Mouse (Mus musculus) MEL (cell line): ENCODE measurements at regions not wholly inside any gene's neighbourhood (a gene's known extent, or its start where the extent isn't known, plus 50 kb on each side); places are given as distances from the start of the nearest gene placed in this dataset.

Experiments
- DNase-seq: peaks from one replicate; pipeline ENCODE4 v3.0.0; 2011; ENCODE audit warnings: low read depth, low spot score
- H3K27ac ChIP-seq: 2 replicates; pipeline ENCODE4 v1.5.1; 2012; ENCODE audit warnings: low read depth, mild to moderate bottlenecking, control low read depth, low read length, moderate library complexity; ENCODE audit not compliant: control insufficient read depth
- H3K27me3 ChIP-seq, 2 experiments: fragments of 150-350 bp in 1 of 2; sonication (generic) in 1 of 2; 2 replicates each; pipeline ENCODE4 v1.6.1; 2012; ENCODE audit warnings: low read length in 2 of 2, mild to moderate bottlenecking in 2 of 2, improper control_type of control experiment in 1 of 2, moderate library complexity in 1 of 2; ENCODE audit not compliant: insufficient read depth in 2 of 2, control insufficient read depth in 1 of 2
- H3K36me3 ChIP-seq, 2 experiments: 2 replicates each; pipeline ENCODE4 v1.6.1; 2012 to 2014; ENCODE audit warnings: low read length in 2 of 2, improper control_type of control experiment in 1 of 2, inconsistent platforms in 1 of 2, mild to moderate bottlenecking in 1 of 2; ENCODE audit not compliant: insufficient read depth in 2 of 2, control insufficient read depth in 1 of 2
- H3K4me1 ChIP-seq, 2 experiments: fragments of 150-350 bp in 1 of 2; sonication (generic) in 1 of 2; 2 replicates each; pipeline ENCODE4 v1.6.1; 2012; ENCODE audit warnings: low read length in 2 of 2, improper control_type of control experiment in 1 of 2, mild to moderate bottlenecking in 1 of 2; ENCODE audit not compliant: insufficient read depth in 2 of 2, control insufficient read depth in 1 of 2
- H3K4me3 ChIP-seq, 2 experiments: fragments of 150-350 bp in 1 of 2; sonication (generic) in 1 of 2; 2 replicates each; pipeline ENCODE4 v1.5.1; 2012; ENCODE audit warnings: low read depth in 2 of 2, low read length in 2 of 2, mild to moderate bottlenecking in 2 of 2, moderate library complexity in 2 of 2, control low read depth in 1 of 2, improper control_type of control experiment in 1 of 2; ENCODE audit not compliant: control insufficient read depth in 1 of 2, insufficient read depth in 1 of 2
- H3K79me2 ChIP-seq: 2 replicates; pipeline ENCODE4 v1.6.1; 2012; ENCODE audit warnings: mild to moderate bottlenecking, low read length, moderate library complexity; ENCODE audit not compliant: control insufficient read depth, poor library complexity, insufficient read depth
- H3K9ac ChIP-seq: 2 replicates; pipeline ENCODE4 v1.6.1; 2012; ENCODE audit warnings: low read depth, mild to moderate bottlenecking, control low read depth, low read length, moderate library complexity; ENCODE audit not compliant: control insufficient read depth, poor library complexity, severe bottlenecking
- H3K9me3 ChIP-seq: fragments of 150-350 bp; sonication (generic); replicated peaks from 2 replicates; pipeline ENCODE4 v1.6.1; 2012; ENCODE audit warnings: mild to moderate bottlenecking, low read length, improper control_type of control experiment, moderate library complexity; ENCODE audit not compliant: insufficient read depth
- CHD1 ChIP-seq: IDR thresholded peaks from 2 replicates; pipeline ENCODE4 v1.6.1; 2012; ENCODE audit warnings: low read depth, mild to moderate bottlenecking, inconsistent platforms, low read length, improper control_type of control experiment
- CHD2 ChIP-seq: IDR thresholded peaks from 2 replicates; pipeline ENCODE4 v1.6.1; 2011; ENCODE audit warnings: low read length, improper control_type of control experiment
- CTCF ChIP-seq, 3 experiments: IDR thresholded peaks in 2 of 3; conservative IDR thresholded peaks in 1 of 3; 2 replicates each; pipeline ENCODE4 v1.5.1; 2011 to 2012; ENCODE audit warnings: low read length in 3 of 3, low read depth in 2 of 3, mild to moderate bottlenecking in 2 of 3, improper control_type of control experiment in 1 of 3, inconsistent platforms in 1 of 3, mixed read lengths in 1 of 3, moderate library complexity in 1 of 3; ENCODE audit not compliant: control insufficient read depth in 1 of 3, insufficient read depth in 1 of 3, poor library complexity in 1 of 3, severe bottlenecking in 1 of 3
- E2F4 ChIP-seq: IDR thresholded peaks from 2 replicates; pipeline ENCODE4 v1.6.1; 2011; ENCODE audit warnings: low read depth, low read length, improper control_type of control experiment, borderline replicate concordance
- ELF1 ChIP-seq: IDR thresholded peaks from 2 replicates; pipeline ENCODE4 v1.6.1; 2014; ENCODE audit warnings: low read depth, mild to moderate bottlenecking, inconsistent platforms, low read length, improper control_type of control experiment, moderate library complexity
- EP300 ChIP-seq, 2 experiments: IDR thresholded peaks; 2 replicates each; pipeline ENCODE4 v1.6.1; 2011; ENCODE audit warnings: improper control_type of control experiment in 2 of 2, low read length in 2 of 2, low read depth in 1 of 2, mild to moderate bottlenecking in 1 of 2
- ETS1 ChIP-seq: IDR thresholded peaks from 2 replicates; pipeline ENCODE4 v1.6.1; 2012; ENCODE audit warnings: low read depth, mild to moderate bottlenecking, inconsistent platforms, low read length, improper control_type of control experiment, moderate library complexity
- GATA1 ChIP-seq: IDR thresholded peaks from 2 replicates; pipeline ENCODE4 v1.6.1; 2011; ENCODE audit warnings: low read depth, low read length, improper control_type of control experiment
- JUND ChIP-seq: IDR thresholded peaks from 2 replicates; pipeline ENCODE4 v1.6.1; 2011; ENCODE audit warnings: low read depth, mild to moderate bottlenecking, improper control_type of control experiment, low read length
- KAT2A ChIP-seq: conservative IDR thresholded peaks from 2 replicates; pipeline ENCODE4 v1.6.1; 2012; ENCODE audit warnings: low read depth, low read length, improper control_type of control experiment, inconsistent platforms
- MAFK ChIP-seq: IDR thresholded peaks from 2 replicates; pipeline ENCODE4 v1.6.1; 2011; ENCODE audit warnings: low read depth, mild to moderate bottlenecking, low read length, improper control_type of control experiment, borderline replicate concordance
- MAX ChIP-seq: IDR thresholded peaks from 2 replicates; pipeline ENCODE4 v1.6.1; 2011; ENCODE audit warnings: low read length, improper control_type of control experiment
- MAZ ChIP-seq: IDR thresholded peaks from 2 replicates; pipeline ENCODE4 v1.6.1; 2012; ENCODE audit warnings: low read depth, mild to moderate bottlenecking, inconsistent platforms, low read length, improper control_type of control experiment
- MEF2A ChIP-seq: IDR thresholded peaks from 2 replicates; pipeline ENCODE4 v1.6.1; 2014; ENCODE audit warnings: low read depth, mild to moderate bottlenecking, inconsistent platforms, low read length, improper control_type of control experiment; ENCODE audit not compliant: poor library complexity, insufficient replicate concordance, severe bottlenecking; ENCODE audit errors: extremely low read depth
- MXI1 ChIP-seq: IDR thresholded peaks from 2 replicates; pipeline ENCODE4 v1.6.1; 2011; ENCODE audit warnings: mild to moderate bottlenecking, low read depth, low read length, improper control_type of control experiment
- MYC ChIP-seq: IDR thresholded peaks from 2 replicates; pipeline ENCODE4 v1.6.1; 2011; ENCODE audit warnings: low read depth, mild to moderate bottlenecking, low read length, improper control_type of control experiment, moderate library complexity
- NRF1 ChIP-seq: IDR thresholded peaks from 2 replicates; pipeline ENCODE4 v1.6.1; 2014; ENCODE audit warnings: low read depth, mild to moderate bottlenecking, inconsistent platforms, low read length, improper control_type of control experiment, moderate library complexity; ENCODE audit not compliant: poor library complexity, insufficient read depth, severe bottlenecking
- POLR2AphosphoS2 ChIP-seq: IDR thresholded peaks from 2 replicates; pipeline ENCODE4 v1.6.1; 2011; ENCODE audit warnings: low read length, improper control_type of control experiment
- POLR2AphosphoS5 ChIP-seq: IDR thresholded peaks from 2 replicates; pipeline ENCODE4 v1.6.1; 2012; ENCODE audit warnings: low read depth, borderline replicate concordance, mild to moderate bottlenecking, inconsistent platforms, low read length, moderate library complexity, mixed read lengths
- RCOR1 ChIP-seq: IDR thresholded peaks from 2 replicates; pipeline ENCODE4 v1.6.1; 2012; ENCODE audit warnings: low read depth, mild to moderate bottlenecking, inconsistent platforms, low read length, improper control_type of control experiment
- SIN3A ChIP-seq: IDR thresholded peaks from 2 replicates; pipeline ENCODE4 v1.6.1; 2012; ENCODE audit warnings: low read length, improper control_type of control experiment, inconsistent platforms
- SMC3 ChIP-seq: IDR thresholded peaks from 2 replicates; pipeline ENCODE4 v1.6.1; 2011; ENCODE audit warnings: low read depth, low read length, improper control_type of control experiment
- TAL1 ChIP-seq: IDR thresholded peaks from 2 replicates; pipeline ENCODE4 v1.6.1; 2012; ENCODE audit warnings: mild to moderate bottlenecking, inconsistent platforms, low read length, moderate library complexity, mixed read lengths
- TCF12 ChIP-seq: IDR thresholded peaks from 2 replicates; pipeline ENCODE4 v1.6.1; 2014; ENCODE audit warnings: low read depth, mild to moderate bottlenecking, inconsistent platforms, low read length, improper control_type of control experiment, moderate library complexity
- UBTF ChIP-seq: IDR thresholded peaks from 2 replicates; pipeline ENCODE4 v1.6.1; 2012; ENCODE audit warnings: low read depth, mild to moderate bottlenecking, inconsistent platforms, low read length, improper control_type of control experiment, moderate library complexity, borderline replicate concordance; ENCODE audit not compliant: insufficient read depth
- USF1 ChIP-seq: IDR thresholded peaks from 2 replicates; pipeline ENCODE4 v1.6.1; 2014; ENCODE audit warnings: low read depth, mild to moderate bottlenecking, inconsistent platforms, low read length, improper control_type of control experiment, moderate library complexity
- USF2 ChIP-seq, 2 experiments: IDR thresholded peaks; 2 replicates each; pipeline ENCODE4 v1.6.1; 2011 to 2012; ENCODE audit warnings: improper control_type of control experiment in 2 of 2, low read length in 2 of 2, borderline replicate concordance in 1 of 2, inconsistent platforms in 1 of 2, low read depth in 1 of 2, mild to moderate bottlenecking in 1 of 2; ENCODE audit not compliant: insufficient read depth in 1 of 2
- ZC3H11A ChIP-seq: IDR thresholded peaks from 2 replicates; pipeline ENCODE4 v1.6.1; 2012; ENCODE audit warnings: low read depth, mild to moderate bottlenecking, inconsistent platforms, low read length, improper control_type of control experiment

DNA sequence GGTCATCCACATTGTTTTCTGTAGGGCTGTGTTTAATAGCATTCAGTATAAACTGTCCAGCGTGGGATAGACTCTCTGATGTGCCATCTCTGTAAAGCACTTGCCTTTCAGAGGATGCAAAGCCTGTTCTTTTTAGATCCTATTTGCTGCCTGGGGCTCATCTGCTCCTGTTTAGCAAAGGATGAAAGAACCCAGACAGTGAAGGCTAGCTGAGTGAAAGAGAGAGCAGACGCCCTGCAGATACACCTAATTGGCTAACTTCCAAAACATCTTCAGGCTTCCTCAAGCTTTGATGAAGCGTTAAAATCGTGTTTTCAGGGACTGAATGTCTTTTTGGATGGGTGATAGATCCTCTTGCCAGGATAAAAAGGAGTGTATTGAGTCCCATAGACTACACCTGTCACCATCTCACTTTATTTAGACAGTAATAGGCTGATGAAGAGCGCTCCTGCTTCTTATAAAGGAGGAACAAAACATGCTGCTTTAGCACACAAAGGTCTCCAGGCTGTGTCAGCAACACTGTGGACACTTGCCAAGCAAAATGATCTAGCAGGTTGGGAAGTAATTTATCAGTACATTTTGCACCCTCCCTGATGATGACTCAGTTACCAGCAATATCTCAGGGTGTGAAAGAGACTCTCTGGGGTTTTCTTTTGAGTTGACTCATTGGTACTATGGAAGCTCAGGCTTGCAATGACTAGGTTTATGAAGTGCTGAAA lies 4717.3 kb downstream of the 9330182O14Rik start:
- no peaks in the 10 kb centered on the region for H3K79me2 ChIP-seq
- H3K36me3 ChIP-seq = peaks cover 0 to 6% of the 10 kb centered on the region in 2 experiments; a peak in 1 of 4 replicates
- no peak for TF ChIP-seq MAFK
- TF ChIP-seq MXI1 = no peak
- TF ChIP-seq EP300 (IDR thresholded peaks at IDR 0.05; ENCODE audit: low read depth in 1 of 2, low read length in 2 of 2) = peak; percentile 38 to 41; a peak in 2 of 4 replicates
- TF ChIP-seq UBTF = no peak
- TF ChIP-seq JUND = no peak
- TF ChIP-seq CHD2 = no peak
- TF ChIP-seq POLR2AphosphoS5 = no peak
- TF ChIP-seq RCOR1 = peak; percentile 41; the same call in 1 of the 2 replicates
- TF ChIP-seq MAZ = no peak
- no peak for TF ChIP-seq MYC
- no peak for TF ChIP-seq ELF1
- TF ChIP-seq CTCF (IDR thresholded peaks at IDR 0.05 in 2 of 3, conservative IDR thresholded peaks at IDR 0.05 in 1 of 3; ENCODE audit: control insufficient read depth in 1 of 3, insufficient read depth in 1 of 3, low read depth in 2 of 3, low read length in 3 of 3, poor library complexity in 1 of 3, severe bottlenecking in 1 of 3) = no peak
- 0 out of 2 replicates have a peak, but pooled peaks have one; percentile 2 for TF ChIP-seq TCF12
- no peak for TF ChIP-seq CHD1
- TF ChIP-seq GATA1 = 0 out of 2 replicates have a peak, but pooled peaks have one; percentile 23
- no peak; the same call in 1 of the 2 replicates for TF ChIP-seq SIN3A
- TF ChIP-seq ETS1 = peak; percentile 82
- no peak for TF ChIP-seq E2F4
- TF ChIP-seq USF2 (IDR thresholded peaks at IDR 0.05; ENCODE audit: borderline replicate concordance in 1 of 2, insufficient read depth in 1 of 2, low read depth in 1 of 2, low read length in 2 of 2) = no peak
- peak overlapping the region; percentile 21; the same call in 1 of the 2 replicates for H3K27ac ChIP-seq
- 0 out of 4 replicates have a peak overlapping the region, but pooled peaks of 1 of the 2 experiments have one; percentile 12 for H3K4me3 ChIP-seq
- peak; percentile 84 for DNase-seq
- no peak overlapping the region for H3K9ac ChIP-seq
- H3K27me3 ChIP-seq = no peaks in the 10 kb centered on the region; a peak in 1 of 4 replicates
- H3K9me3 ChIP-seq = no peaks in the 10 kb centered on the region
- peaks cover 0 to 3% of the 10 kb centered on the region in 2 experiments; a peak in 2 of 4 replicates for H3K4me1 ChIP-seq

DNA sequence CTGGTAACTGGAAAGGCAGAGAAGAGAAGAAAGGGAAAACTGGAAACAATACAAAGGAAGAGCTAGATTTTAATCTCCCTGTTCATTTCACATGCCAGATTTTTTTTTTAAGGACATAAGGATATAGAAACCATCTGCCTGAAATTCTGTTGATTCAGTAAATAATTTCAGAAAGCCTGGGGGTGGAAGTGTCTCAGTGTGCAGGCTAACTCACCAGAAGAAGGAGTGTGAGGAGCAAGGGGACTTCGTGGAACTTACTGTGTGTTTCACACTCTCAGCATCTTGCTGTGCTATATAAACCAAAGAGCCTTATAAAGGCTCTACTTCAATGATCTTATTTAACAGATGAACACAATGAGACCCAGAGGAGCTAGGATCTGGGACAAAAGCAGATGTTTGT lies 4722.9 kb downstream of the 9330182O14Rik start:
- Histone ChIP-seq H3K9me3 (no peaks in the 10 kb centered on the region), H3K79me2 (no peaks in the 10 kb centered on the region)
- no peak for DNase-seq

More for the DNA sequence above, 4722.9 kb downstream of the 9330182O14Rik start:
- Histone ChIP-seq H3K4me1 (peaks cover 0 to 1% of the 10 kb centered on the region in 2 experiments; a peak in 1 of 4 replicates), H3K27ac (no peak overlapping the region), H3K27me3 (no peaks in the 10 kb centered on the region), H3K36me3 (no peaks in the 10 kb centered on the region), H3K4me3 (no peak overlapping the region), H3K9ac (no peak overlapping the region)
- no peak for TF ChIP-seq TCF12
- no peak for TF ChIP-seq MEF2A
- TF ChIP-seq ZC3H11A = no peak
- no peak for TF ChIP-seq POLR2AphosphoS2
- TF ChIP-seq KAT2A = no peak
- no peak for TF ChIP-seq SIN3A
- TF ChIP-seq SMC3 = no peak
- TF ChIP-seq TAL1 = no peak
- no peak for TF ChIP-seq MAX
- TF ChIP-seq E2F4 = no peak
- TF ChIP-seq MAFK = no peak
- TF ChIP-seq USF1 = no peak
- no peak for TF ChIP-seq NRF1
- no peak for TF ChIP-seq POLR2AphosphoS5
- no peak for TF ChIP-seq EP300 (IDR thresholded peaks at IDR 0.05; ENCODE audit: low read depth in 1 of 2, low read length in 2 of 2)
